Mouse (Mus musculus) gastrocnemius, postnatal 14 days (tissue): ENCODE data around the gene Mfap1b. TPM values are rescaled to one million over a fixed set of nuclear protein-coding genes. Genes with fewer than 3 reads are reported as not detected.
"Not testable (repeated sequence)": the region's sequence is repeated elsewhere in the genome, so short reads cannot be mapped to it uniquely, and the experiment has no call there.

ENCODE experiments used
- DNase-seq: peaks from one replicate; pipeline ENCODE4 v3.0.0; 2021; ENCODE audit warnings: mixed read lengths
- intact Hi-C: fragments of 180-260 bp; cut with DNase I; formaldehyde crosslinking; loops from one replicate; pipeline ENCODE4 v1.15.1; 2025; ENCODE audit warnings: low total_unique reads
- total RNA-seq, 2 experiments: library from RNA; stranded (reverse); gene quantifications; 2 replicates each; pipeline ENCODE4 v1.2.3; 2021

Mfap1b gene
- total RNA-seq, 2 experiments from 2014 or later: 21.5 to 23.0 TPM

- intact Hi-C loops: no loop called here
- no peak for DNase-seq
Measured at GRCm38 (mm10) chr2:121477491-121478266, 3.8 kb upstream of the Mfap1b start.

- DNase-seq, intact Hi-C loops: not testable (repeated sequence)
Measured at GRCm38 (mm10) chr2:121475306-121475705, 1.4 kb upstream of the Mfap1b start.

GRCm38 (mm10) chr2:121474180-121474535 lies 291 bp upstream of the Mfap1b start:
- intact Hi-C loops: no loop called here

GRCm38 (mm10) chr2:121472783-121473182 lies 1.1 kb downstream of the Mfap1b start:
- intact Hi-C loops, DNase-seq: not testable (repeated sequence)

More at GRCm38 (mm10) chr2:121474180-121474535, 291 bp upstream of the Mfap1b start:
- DNase-seq: no peak

GRCm38 (mm10) chr2:121468982-121469381 lies 4.9 kb downstream of the Mfap1b start:
- intact Hi-C loops, DNase-seq: not testable (repeated sequence)

- DNase-seq: no peak
- intact Hi-C loops: no loop called here
Measured at GRCm38 (mm10) chr2:121460071-121460470, 13.8 kb downstream of the Mfap1b start.

- intact Hi-C loops: no loop called here
- peak; percentile 82 for DNase-seq
Measured at GRCm38 (mm10) chr2:121456692-121457642, 16.9 kb downstream of the Mfap1b start, which contains the start of gene Serinc4. TSS of gene Serinc4 (minus strand) at chr2:121456781.

- DNase-seq: no peak
- intact Hi-C loops: no loop called here
Measured at GRCm38 (mm10) chr2:121455534-121455933, 18.3 kb downstream of the Mfap1b start.

- intact Hi-C loops: no loop called here
- no peak for DNase-seq
Measured at GRCm38 (mm10) chr2:121453917-121454316, 19.9 kb downstream of the Mfap1b start.

GRCm38 (mm10) chr2:121452990-121453389 lies 20.9 kb downstream of the Mfap1b start, which contains the start of gene Hypk:
TSS of gene Hypk (plus strand) at chr2:121453290.
- intact Hi-C loops: no loop called here
- no peak for DNase-seq

- intact Hi-C loops: no loop called here
- DNase-seq: no peak
Measured at GRCm38 (mm10) chr2:121452361-121452760, 21.5 kb downstream of the Mfap1b start.

- intact Hi-C loops: no loop called here
Measured at GRCm38 (mm10) chr2:121450093-121450492, 23.8 kb downstream of the Mfap1b start.

GRCm38 (mm10) chr2:121449545-121450011 lies 24.3 kb downstream of the Mfap1b start:
- intact Hi-C loops: no loop called here
- DNase-seq: peak; percentile 32

More at GRCm38 (mm10) chr2:121450093-121450492, 23.8 kb downstream of the Mfap1b start:
- DNase-seq: no peak

- intact Hi-C loops: no loop called here
- peak; percentile 100 for DNase-seq
Measured at GRCm38 (mm10) chr2:121448739-121449535, 24.9 kb downstream of the Mfap1b start, which contains the start of gene Serf2. TSS of gene Serf2 (plus strand) at chr2:121449195.

- DNase-seq: no peak
- intact Hi-C loops: no loop called here
Measured at GRCm38 (mm10) chr2:121448136-121448535, 25.7 kb downstream of the Mfap1b start.

- intact Hi-C loops: no loop called here
- DNase-seq: no peak
Measured at GRCm38 (mm10) chr2:121447006-121447405, 26.9 kb downstream of the Mfap1b start.

- intact Hi-C loops: no loop called here
- no peak for DNase-seq
Measured at GRCm38 (mm10) chr2:121446506-121446905, 27.4 kb downstream of the Mfap1b start.

- no peak for DNase-seq
- intact Hi-C loops: no loop called here
Measured at GRCm38 (mm10) chr2:121445117-121445516, 28.8 kb downstream of the Mfap1b start.

- DNase-seq: no peak
- intact Hi-C loops: no loop called here
Measured at GRCm38 (mm10) chr2:121444178-121444577, 29.7 kb downstream of the Mfap1b start, which contains the start of gene Ell3. TSS of gene Ell3 (minus strand) at chr2:121444278.
